Mouse (Mus musculus) 3T3-L1 (cell line): ENCODE measurements around the gene Col9a2.
A peak's percentile ranks its signal among the peaks of the same experiment; 100 is the strongest.
"Not testable (repeated sequence)": the region's sequence is repeated elsewhere in the genome, so short reads cannot be mapped to it uniquely, and the experiment has no call there.

Source experiments
- DNase-seq: peaks from one replicate; pipeline ENCODE4 v3.0.0-alpha.2; 2015; ENCODE audit warnings: low read depth, low spot score

The Col9a2 gene

DNA sequence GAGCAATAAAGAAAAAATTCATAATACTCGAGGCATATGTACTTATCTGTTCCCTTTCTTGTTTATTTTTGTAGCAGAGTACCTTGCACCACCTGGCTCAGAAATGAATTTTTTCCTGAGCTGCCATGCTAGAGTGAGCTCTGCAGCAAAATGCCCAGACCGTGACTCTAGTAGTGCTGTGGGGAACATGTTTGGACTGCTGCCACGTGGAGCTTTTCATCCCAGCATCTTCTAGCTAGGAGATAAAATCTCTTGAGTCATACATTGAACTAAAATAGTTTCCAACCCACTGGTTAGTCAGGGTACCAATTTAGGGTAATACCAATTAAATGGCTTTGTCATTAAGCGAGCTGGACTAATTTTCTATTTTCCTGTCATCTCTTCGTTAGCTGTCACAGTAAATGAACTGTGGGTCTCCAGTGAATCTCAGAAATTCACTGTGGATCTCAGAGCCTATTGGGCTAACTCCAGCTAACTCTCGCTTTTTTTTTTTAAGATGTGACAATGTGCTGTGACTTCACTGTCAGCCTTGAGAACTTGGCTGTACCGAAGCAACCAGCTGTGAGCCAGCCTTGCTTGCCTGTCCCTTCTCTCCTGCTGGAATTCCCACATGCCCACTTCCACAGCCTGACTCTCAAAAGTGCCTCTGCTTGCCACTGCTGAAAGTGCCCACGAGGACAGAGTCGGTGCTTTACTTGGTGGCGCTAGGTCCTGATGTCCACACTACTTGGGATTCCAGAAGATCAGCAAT, 19.0 kb upstream of the Col9a2 start:
- DNase-seq, result peak; percentile 78

DNA sequence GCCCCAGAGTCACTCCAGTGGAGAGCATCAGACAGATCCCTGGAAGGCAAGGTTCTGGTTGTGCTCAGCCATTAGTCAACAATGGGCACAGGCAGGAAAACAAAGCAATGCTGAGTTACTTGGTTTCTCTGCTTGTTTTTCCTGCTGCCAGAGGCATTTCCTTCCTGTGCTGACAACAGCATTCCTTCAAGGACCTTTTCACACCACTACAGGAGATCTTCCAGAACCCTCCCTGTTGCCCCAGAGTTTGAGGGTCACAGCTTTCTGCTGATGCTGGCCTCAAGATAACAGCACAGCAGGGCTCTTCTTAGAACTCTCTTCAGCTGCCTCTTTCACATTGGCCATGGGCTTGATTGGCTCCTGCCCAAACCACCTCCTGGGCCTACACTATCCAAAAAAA, 17.3 kb upstream of the Col9a2 start:
- peak; percentile 52 for DNase-seq

- no peak for DNase-seq
Measured at GRCm38 (mm10) chr4:121023464-121023863, 15.7 kb upstream of the Col9a2 start.

DNA sequence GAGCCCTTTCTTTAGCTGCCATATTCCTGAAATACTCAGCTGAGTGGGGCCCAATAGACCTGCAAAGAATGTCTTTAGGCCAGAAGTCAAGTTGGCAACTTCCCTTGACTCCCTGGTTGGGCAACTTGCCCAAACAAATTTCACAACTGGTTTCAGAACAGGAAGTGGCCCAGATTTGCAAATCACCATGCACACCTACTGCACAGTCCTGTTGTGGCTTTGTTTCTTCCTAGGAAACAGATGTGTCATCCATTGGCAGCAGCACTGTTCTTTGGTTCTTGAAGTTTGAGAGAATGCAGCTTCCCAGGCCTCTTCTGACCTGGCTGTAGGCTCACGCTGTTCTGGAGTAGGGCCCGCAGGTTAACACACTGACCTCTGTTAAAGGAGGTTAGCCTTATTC, 15.2 kb upstream of the Col9a2 start:
- DNase-seq, result peak; percentile 90

DNA sequence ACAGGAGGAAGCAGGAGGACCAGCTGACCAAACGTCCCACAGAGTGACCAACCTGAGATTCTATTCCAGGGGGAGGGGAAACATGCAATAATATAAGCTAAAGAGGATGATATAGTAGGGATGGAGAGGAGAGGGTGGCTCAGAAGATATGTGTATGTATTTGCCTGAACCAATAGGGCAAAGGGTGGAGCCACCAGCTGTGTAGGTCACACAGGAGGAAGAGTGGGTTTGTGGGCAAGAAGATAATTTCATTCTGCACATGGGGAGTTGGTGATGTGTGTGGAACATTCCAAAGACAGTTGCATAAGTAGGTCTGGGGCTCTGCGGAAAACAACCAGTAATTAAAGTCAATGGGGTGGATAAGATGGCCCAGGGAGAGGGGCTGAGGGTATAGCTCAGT, 13.5 kb upstream of the Col9a2 start:
- no peak for DNase-seq

- no peak for DNase-seq
Measured at GRCm38 (mm10) chr4:121028146-121028545, 11.0 kb upstream of the Col9a2 start.

DNA sequence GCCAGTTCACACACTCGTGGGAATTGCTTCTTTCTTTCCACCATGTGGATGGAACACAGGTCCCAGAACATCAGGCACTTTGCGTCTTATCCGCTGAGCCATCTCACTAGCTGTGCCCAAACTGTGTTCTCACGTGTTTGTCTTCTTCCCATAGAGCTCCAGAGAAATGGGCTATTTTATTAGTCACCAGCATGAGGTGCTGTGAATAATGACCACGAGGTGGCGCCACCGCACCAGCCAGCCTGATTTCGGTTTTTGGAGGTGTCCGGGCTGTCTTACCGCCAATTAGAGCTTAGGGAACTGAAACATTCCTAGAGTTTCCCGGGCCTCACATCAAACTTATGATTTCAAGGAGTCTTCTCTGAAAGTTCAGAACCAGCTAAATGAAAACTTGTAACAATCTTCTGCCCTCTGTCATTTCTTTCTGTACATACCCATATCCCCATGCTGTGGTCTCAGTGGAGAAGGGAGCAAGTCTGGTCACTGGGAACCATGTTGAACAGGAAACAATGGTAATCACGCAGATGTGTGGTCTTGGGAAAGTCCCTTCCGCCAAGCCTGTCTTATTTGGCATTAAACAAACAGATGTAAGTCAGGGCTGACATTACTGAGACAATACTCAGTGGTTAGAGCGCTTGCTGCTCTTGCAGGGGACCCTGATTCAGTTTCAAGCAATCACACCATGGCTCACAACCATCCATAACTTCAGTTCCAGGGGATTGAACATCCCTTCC, 10.4 kb upstream of the Col9a2 start:
- DNase-seq, result peak; percentile 55

GRCm38 (mm10) chr4:121029632-121030031, 9.6 kb upstream of the Col9a2 start:
- DNase-seq, result no peak

- peak; percentile 57 for DNase-seq
Measured at GRCm38 (mm10) chr4:121031440-121031839, 7.7 kb upstream of the Col9a2 start.

- peak; percentile 44 for DNase-seq
Measured at GRCm38 (mm10) chr4:121033006-121033405, 6.2 kb upstream of the Col9a2 start.

DNA sequence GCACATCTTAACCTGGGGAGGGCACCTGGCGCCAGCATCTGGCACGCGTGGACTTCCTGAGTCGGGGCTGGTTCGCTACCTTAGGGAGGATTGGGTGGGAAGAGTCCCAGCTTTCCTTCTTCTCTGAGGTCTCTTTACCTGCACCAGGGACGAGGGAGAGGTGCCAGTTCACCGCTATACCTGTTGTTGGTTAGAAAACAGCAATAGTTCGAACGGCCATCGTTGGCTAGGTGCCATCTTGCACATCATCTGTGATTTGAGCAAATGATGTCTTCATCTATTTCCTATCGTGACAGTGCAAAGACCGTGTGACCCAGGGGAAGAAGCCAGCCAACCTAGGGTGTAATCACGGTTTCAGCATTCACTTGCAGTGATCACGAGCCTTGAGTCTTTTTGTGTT, 1.1 kb downstream of the Col9a2 start:
- no peak for DNase-seq

- peak; percentile 45 for DNase-seq
Measured at GRCm38 (mm10) chr4:121040897-121041671, 1.9 kb downstream of the Col9a2 start.

DNA sequence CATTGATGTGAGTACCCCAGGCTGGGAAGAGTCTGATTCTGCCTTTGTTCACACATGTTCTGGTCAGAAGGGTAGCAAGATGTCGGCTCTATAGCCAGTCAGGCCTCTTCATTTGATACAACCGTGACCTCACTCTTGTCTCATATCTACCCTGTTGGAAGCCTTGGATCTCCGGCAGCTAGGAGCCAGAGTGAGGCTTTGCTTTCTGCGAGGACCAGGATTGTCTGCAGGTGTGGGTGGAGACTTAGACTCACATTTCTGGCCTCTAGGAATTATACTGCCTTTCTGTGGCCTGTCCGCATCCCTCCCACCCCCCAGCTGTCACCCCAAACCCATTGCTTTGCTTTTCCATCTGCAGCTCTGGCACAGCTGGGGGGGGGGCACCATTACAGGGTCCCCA, 3.3 kb downstream of the Col9a2 start:
- DNase-seq, result no peak

GRCm38 (mm10) chr4:121042946-121043345, 3.8 kb downstream of the Col9a2 start:
- DNase-seq, result no peak

DNA sequence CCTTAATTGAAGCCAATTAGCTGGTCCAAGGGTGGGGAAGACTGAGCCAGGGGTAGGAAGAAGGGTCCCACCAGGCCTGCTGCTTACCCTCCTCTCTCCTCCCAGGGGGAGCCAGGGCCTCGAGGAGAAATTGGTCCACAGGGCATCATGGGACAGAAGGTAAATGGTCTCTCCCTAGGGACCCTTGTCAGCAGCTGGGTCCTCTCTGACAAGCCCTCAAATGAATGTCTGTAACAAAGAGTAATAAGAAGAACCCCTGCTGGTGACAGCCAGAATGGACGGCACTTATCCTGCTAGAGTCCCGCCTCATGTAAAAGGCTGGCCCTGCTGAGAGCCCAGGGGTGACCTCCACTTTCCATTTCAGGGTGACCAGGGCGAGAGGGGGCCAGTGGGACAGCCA, 12.7 kb downstream of the Col9a2 start:
- no peak for DNase-seq

GRCm38 (mm10) chr4:121052454-121053323, 13.5 kb downstream of the Col9a2 start:
- no peak for DNase-seq

- peak; percentile 10 for DNase-seq
Measured at GRCm38 (mm10) chr4:121056342-121056741, 17.2 kb downstream of the Col9a2 start.

GRCm38 (mm10) chr4:121057032-121057431, 17.8 kb downstream of the Col9a2 start:
- no peak for DNase-seq

DNA sequence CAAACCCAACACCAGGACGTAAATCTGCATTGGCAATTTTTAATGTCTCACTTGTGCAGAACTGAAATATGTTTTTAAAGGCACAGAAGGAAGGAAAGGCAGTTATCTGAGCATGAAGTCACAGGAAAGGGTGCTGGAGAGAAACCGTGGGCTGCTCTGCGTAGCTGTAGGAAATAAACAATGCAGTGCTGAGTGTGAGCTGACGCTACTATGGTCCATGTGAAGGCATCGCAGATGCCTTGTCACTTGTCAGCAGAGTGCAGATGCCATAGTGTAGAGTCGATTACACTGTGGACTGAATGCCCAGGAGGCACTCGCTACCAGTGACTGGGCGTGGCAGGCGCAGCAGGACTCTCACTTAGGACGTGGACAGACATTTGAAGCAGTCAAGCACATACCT, 20.0 kb downstream of the Col9a2 start:
- DNase-seq, result not testable (repeated sequence)

GRCm38 (mm10) chr4:121065336-121065735, 26.2 kb downstream of the Col9a2 start:
- DNase-seq, result no peak

DNA sequence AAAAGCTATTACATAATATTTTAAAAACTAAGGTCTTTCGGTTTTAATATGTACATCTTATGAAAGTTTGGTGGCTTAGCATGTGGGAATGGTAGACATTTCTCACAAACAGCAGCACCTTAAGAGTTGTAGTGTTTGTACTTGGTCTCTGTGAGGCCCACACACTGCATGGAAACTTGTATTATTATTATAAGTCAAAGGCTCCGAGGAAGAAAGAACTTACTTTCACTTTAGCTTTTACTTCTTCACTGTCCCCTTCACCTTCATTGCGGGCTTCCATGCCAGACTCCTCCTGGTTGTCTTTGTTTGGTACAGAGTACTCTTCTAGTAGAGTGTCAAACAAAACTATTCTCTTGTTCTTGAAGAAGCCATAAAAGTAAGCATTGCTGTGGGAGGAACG, 35.1 kb downstream of the Col9a2 start:
- no peak for DNase-seq
